Mouse (Mus musculus) brain, embryonic 14.5 days (tissue): ENCODE measurements around the gene Lgi2.

Experiments used
- CTCF ChIP-seq: fragments of 200-500 bp; IDR thresholded peaks from 2 replicates; pipeline ENCODE4 v1.5.1; 2012; ENCODE audit warnings: inconsistent platforms, mild to moderate bottlenecking, moderate library complexity, borderline replicate concordance; ENCODE audit not compliant: insufficient read depth, insufficient read length; ENCODE audit errors: extremely low read depth
- POLR2A ChIP-seq: fragments of 200-500 bp; IDR thresholded peaks from 2 replicates; pipeline ENCODE4 v1.6.1; 2012; ENCODE audit warnings: mild to moderate bottlenecking, inconsistent platforms, borderline replicate concordance; ENCODE audit not compliant: poor library complexity, insufficient read depth, insufficient read length, severe bottlenecking; ENCODE audit errors: extremely low read depth

DNA sequence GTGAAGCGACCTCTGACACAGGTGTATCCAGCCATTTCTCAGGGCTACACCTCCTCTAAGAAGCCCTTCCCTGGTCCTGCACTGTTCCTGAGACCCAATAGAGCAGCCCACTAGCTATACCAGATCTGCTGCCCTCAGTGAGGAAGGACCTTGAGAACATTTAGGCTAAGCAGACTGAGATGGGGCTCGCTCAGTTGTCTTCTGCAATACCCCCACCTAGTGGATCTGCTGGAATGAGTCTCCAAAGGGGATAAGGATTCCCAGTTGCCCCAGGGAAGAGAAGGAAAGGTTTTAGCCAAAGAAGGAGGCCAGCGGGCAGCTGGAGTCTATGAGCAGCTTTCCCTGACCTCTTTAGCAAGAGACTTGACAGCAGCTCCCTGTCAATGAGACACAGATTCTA, 42.1 kb downstream of the Lgi2 start:
- TF ChIP-seq CTCF (peak; percentile 58; the same call in 1 of the 2 replicates), POLR2A (no peak)
